Mouse (Mus musculus): Measurements from ENCODE around the gene Apoe. TPM values are rescaled to one million over a fixed set of nuclear protein-coding genes. Genes with fewer than 3 reads are reported as not detected.
A peak's percentile ranks its signal among the peaks of the same experiment; 100 is the strongest.

The Apoe gene
- polyA plus RNA-seq, 1 experiment from 2014 or later = 686 TPM

DNA sequence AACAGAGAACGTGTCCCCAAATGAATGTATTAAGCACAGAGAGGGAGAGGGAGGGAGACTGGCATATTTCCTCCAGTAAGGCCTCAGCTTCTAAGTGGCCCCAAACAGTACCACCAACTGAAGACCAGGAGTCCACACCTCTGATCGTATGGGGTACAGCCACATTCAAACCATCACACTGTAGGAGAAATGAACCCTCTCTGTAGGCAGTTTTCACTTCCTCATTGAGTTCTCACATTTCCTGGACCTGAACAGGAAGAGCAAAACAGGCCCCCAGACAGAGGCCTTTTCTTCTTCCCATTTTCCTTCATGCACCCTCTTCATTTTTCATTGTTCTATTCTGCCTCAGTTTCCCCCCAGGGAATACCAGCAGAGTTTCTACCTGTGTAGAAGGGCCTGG, 31.6 kb downstream of the Apoe start:
- Histone ChIP-seq H3K27ac (ENCODE audit: low read length) (no peak overlapping the region), H3K27me3 (ENCODE audit: control insufficient read depth, insufficient read depth, low read depth, low read length) (no peaks in the 10 kb centered on the region), H3K9me3 (replicated peaks; ENCODE audit: control insufficient read depth, low read length, poor library complexity, severe bottlenecking) (no peaks in the 10 kb centered on the region), H3K4me1 (ENCODE audit: control insufficient read depth, insufficient read depth, low read length) (peaks cover 25% of the 10 kb centered on the region), H3K9ac (ENCODE audit: low read depth, low read length) (no peak overlapping the region), H3K4me3 (ENCODE audit: low read depth, low read length) (no peak overlapping the region), H3K4me2 (ENCODE audit: low read length) (no peak overlapping the region), H3K36me3 (ENCODE audit: control insufficient read depth, insufficient read depth, low read length) (no peaks in the 10 kb centered on the region)
- WGBS = 64% methylated on average over 2 of the region's 2 CpGs
- no peak for ATAC-seq

DNA sequence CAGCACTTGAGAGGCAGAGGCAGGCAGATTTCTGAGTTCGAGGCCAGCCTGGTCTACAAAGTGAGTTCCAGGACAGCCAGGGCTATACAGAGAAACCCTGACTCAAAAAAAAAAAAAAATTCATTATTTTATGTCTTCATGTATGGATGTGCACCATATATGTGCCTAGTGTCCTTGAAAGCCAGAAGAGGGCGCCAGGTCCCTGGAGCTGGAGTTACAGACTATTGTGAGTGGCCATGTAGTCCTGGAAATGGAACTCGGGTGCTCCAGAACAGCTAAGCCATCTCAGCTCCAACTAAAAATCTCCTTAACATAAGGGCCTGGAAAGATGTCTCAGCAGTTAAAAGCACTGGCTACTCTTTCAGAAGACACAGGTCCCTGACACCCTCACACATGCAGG, 32.2 kb downstream of the Apoe start:
- no peaks in the 10 kb centered on the region for H3K27me3 ChIP-seq (ENCODE audit: control insufficient read depth, insufficient read depth, low read depth, low read length)
- no peak overlapping the region for H3K4me2 ChIP-seq (ENCODE audit: low read length)
- no peaks in the 10 kb centered on the region for H3K9me3 ChIP-seq (replicated peaks; ENCODE audit: control insufficient read depth, low read length, poor library complexity, severe bottlenecking)
- H3K27ac ChIP-seq (ENCODE audit: low read length) = no peak overlapping the region
- ATAC-seq = no peak
- no peak overlapping the region for H3K9ac ChIP-seq (ENCODE audit: low read depth, low read length)
- WGBS = 66% methylated on average over 3 of the region's 3 CpGs
- peaks cover 31% of the 10 kb centered on the region for H3K4me1 ChIP-seq (ENCODE audit: control insufficient read depth, insufficient read depth, low read length)
- no peak overlapping the region for H3K4me3 ChIP-seq (ENCODE audit: low read depth, low read length)
- H3K36me3 ChIP-seq (ENCODE audit: control insufficient read depth, insufficient read depth, low read length) = no peaks in the 10 kb centered on the region

DNA sequence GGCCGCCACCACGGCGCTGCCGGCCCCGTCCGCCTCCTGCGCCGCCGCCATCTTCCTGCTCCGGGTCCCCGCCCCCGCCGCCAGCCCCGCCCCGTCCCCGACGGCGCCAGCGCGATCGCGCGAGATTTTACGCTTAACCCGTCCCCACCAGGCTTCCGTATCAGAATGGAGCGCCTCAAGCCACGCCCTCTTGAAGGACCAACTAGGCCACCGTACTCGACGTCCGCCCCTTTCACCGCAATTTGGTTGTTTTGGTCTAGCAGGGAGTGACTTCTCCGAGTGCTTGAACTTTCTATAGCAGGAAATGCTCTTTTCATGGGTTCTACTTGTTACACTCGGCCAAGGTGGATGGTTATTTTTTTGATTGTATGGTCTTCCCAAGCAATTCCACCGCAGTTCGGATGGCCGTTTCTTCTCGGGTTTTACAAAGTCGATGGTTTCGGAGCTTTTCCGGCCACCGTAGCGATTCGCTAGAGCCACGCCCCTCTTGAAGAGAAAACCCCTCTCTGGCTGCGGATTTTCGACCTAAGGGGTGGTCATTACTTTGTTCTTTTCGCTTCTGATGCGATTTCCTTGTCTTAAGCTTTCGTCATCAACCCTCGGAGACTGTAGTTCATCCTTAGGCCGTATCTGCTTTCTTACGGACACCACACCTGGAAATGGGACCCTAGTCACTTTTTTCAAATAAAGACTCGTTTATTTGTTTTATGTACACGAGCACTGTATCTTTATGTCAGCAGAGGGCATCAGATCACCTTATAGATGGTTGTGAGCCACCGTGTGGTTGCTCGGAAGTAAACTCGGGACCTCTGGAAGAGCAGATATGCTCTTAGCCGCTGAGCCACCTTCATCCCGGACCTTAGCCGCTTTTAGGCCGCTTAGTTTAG, 33.8 kb downstream of the Apoe start, which contains the start of gene Clptm1:
TSS of gene Clptm1 (minus strand) at position 79 of the 887 bp plus-strand sequence.
- under 1% methylated on average over 61 of the region's 63 CpGs for WGBS
- Histone ChIP-seq H3K27ac (ENCODE audit: low read length) (peak within 1 kb of the TSS; percentile 92), H3K9ac (ENCODE audit: low read depth, low read length) (peak within 1 kb of the TSS; percentile 98), H3K4me3 (ENCODE audit: low read depth, low read length) (peak within 1 kb of the TSS; percentile 99), H3K27me3 (ENCODE audit: control insufficient read depth, insufficient read depth, low read depth, low read length) (no peaks in the 10 kb centered on the region), H3K36me3 (ENCODE audit: control insufficient read depth, insufficient read depth, low read length) (no peaks in the 10 kb centered on the region), H3K4me2 (ENCODE audit: low read length) (peak within 1 kb of the TSS; percentile 92), H3K4me1 (ENCODE audit: control insufficient read depth, insufficient read depth, low read length) (peaks cover 32% of the 10 kb centered on the region), H3K9me3 (replicated peaks; ENCODE audit: control insufficient read depth, low read length, poor library complexity, severe bottlenecking) (no peaks in the 10 kb centered on the region)
- peak; percentile 85 for ATAC-seq

DNA sequence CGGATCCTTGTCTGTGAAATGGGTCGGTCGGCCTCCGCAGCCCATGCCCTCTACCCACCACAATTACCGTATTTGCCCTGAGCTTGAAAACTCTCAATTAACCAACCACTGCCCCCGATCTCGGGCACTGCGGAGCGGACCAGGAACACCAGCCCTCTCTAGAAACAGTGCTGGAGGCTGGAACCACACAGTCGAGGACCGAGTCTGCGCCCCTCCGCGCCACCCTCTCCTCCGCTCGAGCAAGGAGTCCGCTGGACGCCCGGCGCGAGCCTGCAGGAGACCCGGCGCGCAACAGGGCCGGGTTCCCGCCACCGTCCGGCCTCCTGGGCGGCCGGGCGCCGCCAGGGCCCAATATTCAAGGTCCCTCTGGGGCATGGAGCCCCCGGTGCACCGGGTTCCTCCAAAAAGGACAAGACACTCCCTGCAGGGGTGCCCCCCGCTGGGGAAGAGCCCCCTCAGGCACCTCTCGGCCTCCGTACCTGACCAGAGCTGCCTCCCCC, 34.5 kb downstream of the Apoe start:
- WGBS = 0% methylated on average over 37 of the region's 37 CpGs

DNA sequence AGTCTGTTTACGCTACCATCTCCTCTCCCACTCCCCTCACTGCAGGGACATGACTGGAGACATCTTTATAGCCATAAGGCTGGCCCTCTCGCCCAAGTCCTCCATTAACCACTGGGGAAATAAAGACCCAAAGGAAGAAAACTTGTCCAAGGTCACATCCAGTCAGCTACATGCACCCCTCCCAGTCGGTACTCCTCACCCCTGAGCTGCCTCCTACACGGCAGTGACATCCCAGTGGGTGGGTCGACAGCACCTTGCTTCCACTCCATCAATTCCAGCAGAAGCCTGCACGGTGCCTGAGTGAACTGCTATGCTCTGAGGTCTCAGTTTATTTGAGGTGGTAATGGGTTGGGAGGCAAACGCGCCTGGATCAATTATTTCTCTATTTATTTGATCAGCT, 35.0 kb downstream of the Apoe start:
- peak overlapping the region; percentile 99 for H3K4me3 ChIP-seq (ENCODE audit: low read depth, low read length)
- peaks cover 29% of the 10 kb centered on the region for H3K4me1 ChIP-seq (ENCODE audit: control insufficient read depth, insufficient read depth, low read length)
- 0 out of 2 replicates have a peak, but pooled peaks have one; percentile 5 for ATAC-seq
- H3K27me3 ChIP-seq (ENCODE audit: control insufficient read depth, insufficient read depth, low read depth, low read length) = no peaks in the 10 kb centered on the region
- 20% methylated on average over 8 of the region's 8 CpGs for WGBS
- peak overlapping the region; percentile 98 for H3K9ac ChIP-seq (ENCODE audit: low read depth, low read length)
- H3K4me2 ChIP-seq (ENCODE audit: low read length) = peak overlapping the region; percentile 92
- no peak overlapping the region; the same call in 1 of the 2 replicates for H3K27ac ChIP-seq (ENCODE audit: low read length)
- H3K36me3 ChIP-seq (ENCODE audit: control insufficient read depth, insufficient read depth, low read length) = no peaks in the 10 kb centered on the region
- no peaks in the 10 kb centered on the region for H3K9me3 ChIP-seq (replicated peaks; ENCODE audit: control insufficient read depth, low read length, poor library complexity, severe bottlenecking)

More for the DNA sequence above, 34.5 kb downstream of the Apoe start:
- Histone ChIP-seq H3K9me3 (replicated peaks; ENCODE audit: control insufficient read depth, low read length, poor library complexity, severe bottlenecking) (no peaks in the 10 kb centered on the region), H3K4me2 (ENCODE audit: low read length) (peak overlapping the region; percentile 92), H3K4me3 (ENCODE audit: low read depth, low read length) (peak overlapping the region; percentile 99), H3K4me1 (ENCODE audit: control insufficient read depth, insufficient read depth, low read length) (peaks cover 32% of the 10 kb centered on the region), H3K9ac (ENCODE audit: low read depth, low read length) (peak overlapping the region; percentile 98), H3K36me3 (ENCODE audit: control insufficient read depth, insufficient read depth, low read length) (no peaks in the 10 kb centered on the region), H3K27me3 (ENCODE audit: control insufficient read depth, insufficient read depth, low read depth, low read length) (no peaks in the 10 kb centered on the region), H3K27ac (ENCODE audit: low read length) (peak overlapping the region; percentile 73)
- ATAC-seq = peak; percentile 58

DNA sequence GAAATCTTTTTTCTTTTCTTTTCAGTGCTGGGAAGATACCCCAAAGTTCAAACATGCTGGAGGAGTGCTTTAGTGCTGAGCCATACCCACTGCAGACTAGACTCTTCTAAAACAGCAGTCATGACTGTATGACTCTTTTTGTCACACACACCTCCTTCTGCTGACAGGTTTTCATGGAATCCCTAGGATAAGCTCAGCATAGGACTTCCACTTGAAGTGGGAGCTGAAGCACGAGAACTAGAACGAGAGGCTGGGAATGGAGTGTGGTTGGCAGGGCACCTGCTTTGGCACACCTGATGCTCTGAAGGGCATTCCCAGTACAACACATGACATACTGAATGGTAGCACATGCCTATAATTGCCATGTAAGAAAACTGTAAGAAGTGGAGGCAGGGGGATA, 46.4 kb downstream of the Apoe start:
- Histone ChIP-seq H3K4me1 (ENCODE audit: control insufficient read depth, insufficient read depth, low read length) (no peaks in the 10 kb centered on the region), H3K4me3 (ENCODE audit: low read depth, low read length) (no peak overlapping the region), H3K9me3 (replicated peaks; ENCODE audit: control insufficient read depth, low read length, poor library complexity, severe bottlenecking) (no peaks in the 10 kb centered on the region), H3K4me2 (ENCODE audit: low read length) (no peak overlapping the region), H3K36me3 (ENCODE audit: control insufficient read depth, insufficient read depth, low read length) (peaks cover 26% of the 10 kb centered on the region), H3K27me3 (ENCODE audit: control insufficient read depth, insufficient read depth, low read depth, low read length) (no peaks in the 10 kb centered on the region), H3K9ac (ENCODE audit: low read depth, low read length) (no peak overlapping the region), H3K27ac (ENCODE audit: low read length) (no peak overlapping the region)
- WGBS = 98% methylated on average over 2 of the region's 2 CpGs
- ATAC-seq = no peak

DNA sequence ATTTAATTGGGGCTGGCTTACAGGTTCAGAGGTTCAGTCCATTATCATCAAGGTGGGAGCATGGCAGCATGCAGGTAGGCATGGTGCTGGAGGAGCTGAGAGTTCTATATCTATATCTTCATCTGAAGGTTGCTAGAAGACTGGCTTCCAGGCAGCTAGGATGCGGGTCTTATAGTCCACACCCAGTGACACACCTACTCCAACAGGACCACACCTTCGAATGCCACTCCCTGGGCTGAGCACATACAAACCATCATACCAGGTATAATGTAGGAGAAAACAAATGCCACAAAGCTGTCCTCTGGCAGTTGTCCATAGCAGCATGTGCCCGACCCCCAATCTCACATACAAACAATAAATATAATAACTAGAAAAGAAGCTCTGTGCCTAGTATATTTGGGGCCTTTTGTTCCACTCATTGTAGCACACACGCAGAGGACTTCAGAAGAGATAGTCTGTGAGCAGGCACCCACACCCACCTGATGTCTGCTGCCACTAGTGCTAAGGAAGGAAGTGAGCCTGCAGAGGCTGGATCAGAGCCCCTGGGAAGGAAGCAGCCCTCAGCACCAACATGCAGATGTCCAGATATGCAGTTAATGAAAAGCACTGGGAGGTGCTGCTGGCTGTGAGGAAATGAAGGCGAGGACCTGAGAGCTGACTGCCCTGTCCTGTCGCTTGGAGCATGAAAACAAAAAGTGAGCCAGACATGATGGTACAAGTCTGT, 47.8 kb downstream of the Apoe start:
- Histone ChIP-seq H3K4me2 (ENCODE audit: low read length) (no peak overlapping the region), H3K4me1 (ENCODE audit: control insufficient read depth, insufficient read depth, low read length) (no peaks in the 10 kb centered on the region), H3K9ac (ENCODE audit: low read depth, low read length) (no peak overlapping the region), H3K36me3 (ENCODE audit: control insufficient read depth, insufficient read depth, low read length) (peaks cover 31% of the 10 kb centered on the region), H3K27ac (ENCODE audit: low read length) (no peak overlapping the region), H3K9me3 (replicated peaks; ENCODE audit: control insufficient read depth, low read length, poor library complexity, severe bottlenecking) (no peaks in the 10 kb centered on the region), H3K27me3 (ENCODE audit: control insufficient read depth, insufficient read depth, low read depth, low read length) (no peaks in the 10 kb centered on the region), H3K4me3 (ENCODE audit: low read depth, low read length) (no peak overlapping the region)
- no peak for ATAC-seq
- WGBS = 89% methylated on average over 6 of the region's 6 CpGs

All from midbrain, embryonic 16.5 days (tissue).